Mouse (Mus musculus): ENCODE measurements around the gene Eef1akmt1. TPM values are rescaled to one million over a fixed set of nuclear protein-coding genes. Genes with fewer than 3 reads are reported as not detected.

Gene Eef1akmt1
- polyA plus RNA-seq, 1 experiment from 2014 or later: 95.3 TPM

DNA sequence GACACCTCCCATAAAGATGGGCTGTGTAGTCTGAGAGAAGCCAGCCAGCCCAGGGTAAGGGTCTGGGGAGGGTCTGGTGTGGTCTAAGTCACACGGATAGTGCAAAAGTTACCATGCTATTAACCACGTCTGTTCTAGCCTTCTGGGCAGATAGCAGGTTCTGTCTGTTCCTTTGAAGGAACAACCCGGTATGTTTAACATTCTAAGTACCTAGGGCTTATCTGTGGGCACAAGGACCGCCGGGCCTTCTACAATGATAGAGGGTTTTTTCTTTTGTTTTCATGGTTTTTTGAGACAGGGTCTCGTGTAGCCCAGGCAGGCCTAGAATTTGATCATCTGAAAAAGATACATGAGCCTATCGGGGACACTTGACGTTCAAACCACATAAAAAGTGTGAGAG is 25.3 kb downstream of the Eef1akmt1 start:
- no peak overlapping the region for H3K4me2 ChIP-seq (replicated peaks)
- H3K27me3 ChIP-seq: 0 out of 2 replicates have a peak, but pooled peaks cover 8% of the 10 kb centered on the region
- peaks cover 4% of the 10 kb centered on the region; the same call in 1 of the 2 replicates for H3K4me1 ChIP-seq
- H3K9ac ChIP-seq: no peak overlapping the region
- WGBS: 84% methylated on average over 8 of the region's 8 CpGs
- peaks cover 19% of the 10 kb centered on the region for H3K36me3 ChIP-seq
- ATAC-seq (ENCODE audit: insufficient number of reproducible peaks, insufficient read depth, low FRiP score, low TSS enrichment): no peak
- H3K9me3 ChIP-seq: no peaks in the 10 kb centered on the region
- H3K4me3 ChIP-seq: no peak overlapping the region
- H3K27ac ChIP-seq: 0 out of 2 replicates have a peak overlapping the region, but pooled peaks have one; percentile 2

- Histone ChIP-seq H3K4me1 (peaks cover 4% of the 10 kb centered on the region; the same call in 1 of the 2 replicates), H3K36me3 (peaks cover 19% of the 10 kb centered on the region), H3K9me3 (no peaks in the 10 kb centered on the region), H3K27ac (no peak overlapping the region), H3K4me3 (no peak overlapping the region), H3K27me3 (0 out of 2 replicates have a peak, but pooled peaks cover 11% of the 10 kb centered on the region), H3K4me2 (replicated peaks) (no peak overlapping the region), H3K9ac (no peak overlapping the region)
- no peak for ATAC-seq (ENCODE audit: insufficient number of reproducible peaks, insufficient read depth, low FRiP score, low TSS enrichment)
- 89% methylated on average over 17 of the region's 17 CpGs for WGBS
Observed at GRCm38 (mm10) chr14:57545526-57545925, 25.9 kb downstream of the Eef1akmt1 start.

- ATAC-seq (ENCODE audit: insufficient number of reproducible peaks, insufficient read depth, low FRiP score, low TSS enrichment): no peak
- Histone ChIP-seq H3K9ac (no peak overlapping the region), H3K27ac (no peak overlapping the region), H3K36me3 (peaks cover 6% of the 10 kb centered on the region; the same call in 1 of the 2 replicates), H3K9me3 (no peaks in the 10 kb centered on the region), H3K4me1 (peaks cover 4% of the 10 kb centered on the region; the same call in 1 of the 2 replicates), H3K4me3 (no peak overlapping the region), H3K27me3 (0 out of 2 replicates have a peak, but pooled peaks cover 11% of the 10 kb centered on the region), H3K4me2 (replicated peaks) (no peak overlapping the region)
- 90% methylated on average over 13 of the region's 13 CpGs for WGBS
Observed at GRCm38 (mm10) chr14:57543420-57544039, 27.9 kb downstream of the Eef1akmt1 start.

DNA sequence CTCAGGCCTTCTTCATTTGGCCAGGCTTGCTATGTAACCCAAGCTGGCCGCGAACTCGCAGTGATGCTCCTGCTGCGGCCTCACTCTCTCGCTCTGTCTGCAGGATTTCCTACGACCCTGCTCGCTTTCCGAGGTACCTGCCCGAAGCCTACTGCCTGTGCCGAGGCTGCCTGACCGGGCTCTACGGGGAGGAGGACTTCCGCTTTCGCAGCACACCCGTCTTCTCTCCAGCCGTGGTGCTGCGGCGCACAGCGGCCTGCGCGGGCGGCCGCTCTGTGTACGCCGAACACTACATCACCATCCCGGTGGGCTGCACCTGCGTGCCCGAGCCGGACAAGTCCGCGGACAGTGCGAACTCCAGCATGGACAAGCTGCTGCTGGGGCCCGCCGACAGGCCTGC is 29.2 kb downstream of the Eef1akmt1 start:
- no peak overlapping the region for H3K4me3 ChIP-seq
- H3K27me3 ChIP-seq: peaks cover 19% of the 10 kb centered on the region; the same call in 1 of the 2 replicates

DNA sequence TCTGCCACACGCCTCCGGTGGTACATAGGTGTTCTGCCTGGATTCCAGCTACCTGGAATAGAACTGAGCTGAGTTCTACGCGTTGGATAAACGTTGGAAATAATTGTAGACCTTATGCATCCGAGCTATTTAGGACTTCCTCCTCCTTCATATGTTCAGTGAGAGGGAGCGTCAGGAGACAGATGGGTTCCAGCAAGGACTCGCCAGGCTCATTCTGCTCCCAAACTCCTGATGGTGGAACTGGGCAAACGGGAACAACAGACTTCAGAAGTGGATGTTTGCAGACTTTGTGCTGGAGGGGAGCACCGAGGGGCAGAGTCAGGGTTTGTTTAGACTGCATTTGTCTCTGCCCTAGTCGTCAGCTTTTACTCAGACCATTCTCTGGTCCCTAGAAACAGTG is 30.7 kb downstream of the Eef1akmt1 start:
- no peak for ATAC-seq (ENCODE audit: insufficient number of reproducible peaks, insufficient read depth, low FRiP score, low TSS enrichment)
- no peaks in the 10 kb centered on the region for H3K36me3 ChIP-seq
- no peak overlapping the region for H3K4me3 ChIP-seq
- H3K27me3 ChIP-seq: peaks cover 29% of the 10 kb centered on the region; the same call in 1 of the 2 replicates
- H3K27ac ChIP-seq: no peak overlapping the region
- no peaks in the 10 kb centered on the region for H3K9me3 ChIP-seq
- H3K9ac ChIP-seq: no peak overlapping the region
- peaks cover 11% of the 10 kb centered on the region for H3K4me1 ChIP-seq
- 83% methylated on average over 11 of the region's 11 CpGs for WGBS
- no peak overlapping the region for H3K4me2 ChIP-seq (replicated peaks)

More for the DNA sequence above, 29.2 kb downstream of the Eef1akmt1 start:
- H3K36me3 ChIP-seq: no peaks in the 10 kb centered on the region
- no peak for ATAC-seq (ENCODE audit: insufficient number of reproducible peaks, insufficient read depth, low FRiP score, low TSS enrichment)
- H3K9ac ChIP-seq: no peak overlapping the region; the same call in 1 of the 2 replicates
- H3K9me3 ChIP-seq: no peaks in the 10 kb centered on the region
- H3K27ac ChIP-seq: no peak overlapping the region
- WGBS: 51% methylated on average over 34 of the region's 34 CpGs
- H3K4me2 ChIP-seq (replicated peaks): peak overlapping the region; percentile 33
- peaks cover 11% of the 10 kb centered on the region for H3K4me1 ChIP-seq

GRCm38 (mm10) chr14:57537261-57538015 is 34.0 kb downstream of the Eef1akmt1 start:
- Histone ChIP-seq H3K9me3 (no peaks in the 10 kb centered on the region), H3K4me3 (no peak overlapping the region), H3K9ac (no peak overlapping the region), H3K4me2 (replicated peaks) (peak overlapping the region; percentile 26; the same call in 1 of the 2 replicates), H3K27ac (no peak overlapping the region), H3K27me3 (peaks cover 48% of the 10 kb centered on the region), H3K36me3 (no peaks in the 10 kb centered on the region), H3K4me1 (peaks cover 23% of the 10 kb centered on the region)
- ATAC-seq (ENCODE audit: insufficient number of reproducible peaks, insufficient read depth, low FRiP score, low TSS enrichment): no peak
- 11% methylated on average over 16 of the region's 16 CpGs for WGBS

DNA sequence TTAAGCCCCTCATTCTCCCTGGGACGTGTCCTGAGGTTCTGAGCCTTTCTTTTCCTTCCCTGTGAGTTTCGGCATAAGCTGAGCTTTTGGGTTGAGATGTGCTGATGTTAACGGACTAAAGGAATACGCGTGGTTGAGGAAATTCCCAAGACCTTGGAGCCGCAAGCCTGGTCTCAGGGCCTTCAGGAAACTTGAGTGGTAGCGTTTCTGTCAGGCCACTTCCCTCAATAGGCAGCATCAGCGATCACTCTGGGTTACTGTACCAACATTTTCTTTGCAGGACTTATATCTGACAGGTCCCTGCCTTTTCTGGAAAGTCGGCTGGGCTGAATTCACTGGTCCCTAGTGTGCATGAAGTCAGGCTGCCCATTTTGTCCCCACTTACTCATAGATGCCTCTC is 34.6 kb downstream of the Eef1akmt1 start:
- no peaks in the 10 kb centered on the region for H3K36me3 ChIP-seq
- H3K27ac ChIP-seq: no peak overlapping the region
- H3K9ac ChIP-seq: no peak overlapping the region
- H3K4me2 ChIP-seq (replicated peaks): no peak overlapping the region
- peaks cover 23% of the 10 kb centered on the region for H3K4me1 ChIP-seq
- H3K27me3 ChIP-seq: peaks cover 45% of the 10 kb centered on the region
- no peak for ATAC-seq (ENCODE audit: insufficient number of reproducible peaks, insufficient read depth, low FRiP score, low TSS enrichment)
- no peak overlapping the region for H3K4me3 ChIP-seq
- WGBS: 29% methylated on average over 9 of the region's 9 CpGs
- no peaks in the 10 kb centered on the region for H3K9me3 ChIP-seq

GRCm38 (mm10) chr14:57535646-57536045 is 35.8 kb downstream of the Eef1akmt1 start:
- Histone ChIP-seq H3K4me1 (peaks cover 23% of the 10 kb centered on the region), H3K4me3 (no peak overlapping the region), H3K27ac (no peak overlapping the region), H3K36me3 (no peaks in the 10 kb centered on the region), H3K27me3 (peaks cover 38% of the 10 kb centered on the region), H3K9me3 (no peaks in the 10 kb centered on the region), H3K9ac (no peak overlapping the region), H3K4me2 (replicated peaks) (no peak overlapping the region)
- no peak for ATAC-seq (ENCODE audit: insufficient number of reproducible peaks, insufficient read depth, low FRiP score, low TSS enrichment)
- 66% methylated on average over 6 of the region's 6 CpGs for WGBS

GRCm38 (mm10) chr14:57534961-57535360 is 36.5 kb downstream of the Eef1akmt1 start:
- no peak overlapping the region for H3K4me3 ChIP-seq
- peaks cover 23% of the 10 kb centered on the region for H3K4me1 ChIP-seq
- ATAC-seq (ENCODE audit: insufficient number of reproducible peaks, insufficient read depth, low FRiP score, low TSS enrichment): no peak
- no peaks in the 10 kb centered on the region for H3K36me3 ChIP-seq
- no peak overlapping the region for H3K27ac ChIP-seq
- H3K4me2 ChIP-seq (replicated peaks): no peak overlapping the region
- peaks cover 38% of the 10 kb centered on the region for H3K27me3 ChIP-seq
- no peaks in the 10 kb centered on the region for H3K9me3 ChIP-seq
- WGBS: 12% methylated on average over 8 of the region's 8 CpGs
- no peak overlapping the region for H3K9ac ChIP-seq

DNA sequence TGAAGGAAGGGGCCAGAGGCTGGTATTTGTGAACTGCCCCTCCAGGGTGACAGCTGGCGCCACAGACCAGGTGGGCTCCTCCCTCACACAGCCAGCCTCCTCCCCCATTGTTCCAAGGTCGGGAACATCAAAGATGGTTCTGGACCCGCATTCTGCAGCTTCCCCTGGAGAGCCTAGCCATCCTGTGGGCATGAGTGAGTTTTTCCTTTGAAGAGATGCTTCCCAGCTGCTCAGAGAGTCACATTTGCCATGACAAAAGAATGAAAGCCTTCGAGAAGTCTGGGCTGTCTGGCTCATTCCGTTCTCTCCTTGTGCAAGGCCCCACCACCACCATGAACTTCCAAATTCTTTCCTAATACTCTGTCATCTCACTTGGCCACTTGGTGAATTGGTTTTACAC is 37.1 kb downstream of the Eef1akmt1 start:
- Histone ChIP-seq H3K36me3 (no peaks in the 10 kb centered on the region), H3K4me1 (peaks cover 23% of the 10 kb centered on the region), H3K27ac (no peak overlapping the region), H3K9me3 (no peaks in the 10 kb centered on the region), H3K9ac (no peak overlapping the region), H3K27me3 (peaks cover 38% of the 10 kb centered on the region), H3K4me2 (replicated peaks) (no peak overlapping the region), H3K4me3 (no peak overlapping the region)
- ATAC-seq (ENCODE audit: insufficient number of reproducible peaks, insufficient read depth, low FRiP score, low TSS enrichment): no peak
- WGBS: 11% methylated on average over 5 of the region's 5 CpGs

DNA sequence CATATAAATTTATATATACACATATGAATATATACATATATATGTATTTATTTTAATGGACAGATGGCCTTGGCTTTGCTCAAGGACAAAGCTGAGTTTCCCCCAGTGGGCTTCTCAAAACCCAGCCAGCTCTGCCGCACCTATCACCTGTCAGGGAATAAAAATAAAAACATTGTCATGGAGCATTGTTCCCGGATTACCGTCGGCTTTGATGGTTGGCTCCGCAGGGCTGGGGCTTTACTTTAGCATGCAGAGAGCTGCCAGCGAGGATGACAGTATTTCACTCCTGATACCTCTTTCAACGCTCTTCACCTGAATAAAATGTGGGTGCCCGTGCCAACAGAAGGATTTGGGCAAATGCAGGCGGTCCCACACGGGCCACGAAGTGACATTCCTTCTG is 37.6 kb downstream of the Eef1akmt1 start:
- Histone ChIP-seq H3K9me3 (no peaks in the 10 kb centered on the region), H3K36me3 (no peaks in the 10 kb centered on the region), H3K4me3 (no peak overlapping the region), H3K4me1 (peaks cover 23% of the 10 kb centered on the region), H3K27ac (no peak overlapping the region), H3K4me2 (replicated peaks) (no peak overlapping the region), H3K9ac (no peak overlapping the region), H3K27me3 (peaks cover 38% of the 10 kb centered on the region)
- WGBS: 13% methylated on average over 11 of the region's 11 CpGs
- no peak for ATAC-seq (ENCODE audit: insufficient number of reproducible peaks, insufficient read depth, low FRiP score, low TSS enrichment)

- Histone ChIP-seq H3K27ac (no peak overlapping the region), H3K27me3 (peaks cover 38% of the 10 kb centered on the region), H3K4me3 (no peak overlapping the region), H3K9ac (no peak overlapping the region), H3K9me3 (no peaks in the 10 kb centered on the region), H3K4me1 (peaks cover 23% of the 10 kb centered on the region), H3K4me2 (replicated peaks) (no peak overlapping the region), H3K36me3 (no peaks in the 10 kb centered on the region)
- ATAC-seq (ENCODE audit: insufficient number of reproducible peaks, insufficient read depth, low FRiP score, low TSS enrichment): no peak
- 34% methylated on average over 3 of the region's 3 CpGs for WGBS
Observed at GRCm38 (mm10) chr14:57533214-57533613, 38.2 kb downstream of the Eef1akmt1 start.
